Mouse (Mus musculus) heart, postnatal 4 days (tissue): ENCODE data around the gene Abl1. TPM values are rescaled to one million over a fixed set of nuclear protein-coding genes. Genes with fewer than 3 reads are reported as not detected.

Experiments
- DNase-seq: peaks from one replicate; pipeline ENCODE4 v3.0.0; 2021
- total RNA-seq, 2 experiments: library from RNA; stranded (reverse); gene quantifications; 2 replicates each; pipeline ENCODE4 v1.2.3; 2021

The Abl1 gene
- total RNA-seq, 2 experiments from 2014 or later = 80.1 to 90.6 TPM

GRCm38 (mm10) chr2:31745741-31746243, 57.6 kb downstream of the Abl1 start:
- no peak for DNase-seq

- no peak for DNase-seq
Measured at GRCm38 (mm10) chr2:31746835-31747234, 58.7 kb downstream of the Abl1 start.

GRCm38 (mm10) chr2:31749046-31749709, 61.0 kb downstream of the Abl1 start:
- peak; percentile 53 for DNase-seq

DNA sequence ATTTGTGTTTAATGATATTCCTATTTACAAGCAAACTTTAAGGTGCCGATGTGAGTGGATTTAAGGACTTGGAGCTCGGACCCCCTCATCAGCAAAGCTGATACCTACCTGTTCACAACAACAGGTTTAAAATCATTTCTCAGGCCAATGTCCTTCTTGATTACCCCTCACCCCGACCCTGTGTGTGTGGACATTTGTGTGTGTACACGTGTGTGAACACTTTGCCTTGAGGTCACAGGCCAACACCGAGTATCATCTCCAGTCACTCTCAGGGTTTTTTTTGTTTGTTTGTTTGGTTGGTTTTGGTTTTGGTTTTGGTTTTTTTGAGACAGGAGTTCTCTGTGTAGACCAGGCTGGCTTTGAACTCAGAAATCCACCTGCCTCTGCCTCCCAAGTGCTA, 62.0 kb downstream of the Abl1 start:
- DNase-seq = no peak

DNA sequence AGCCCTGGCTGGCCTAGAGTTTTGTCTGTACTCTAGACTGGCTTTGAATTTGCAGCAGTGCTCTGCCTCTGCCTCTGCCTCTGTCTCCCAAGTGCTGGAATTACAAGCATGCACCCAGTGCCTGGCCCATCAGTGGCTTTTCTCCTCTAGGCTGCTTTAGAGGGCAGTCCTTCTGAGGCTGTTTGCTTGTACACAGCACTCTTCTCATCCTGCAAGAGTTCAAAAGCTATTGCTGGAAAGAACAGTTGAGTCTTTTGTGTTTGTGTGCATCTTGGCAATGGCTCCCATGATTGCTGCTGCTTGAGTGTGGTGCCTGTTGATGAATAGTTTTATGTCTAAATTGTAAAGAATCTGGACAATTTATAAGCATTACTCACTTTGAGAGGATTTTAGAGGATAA, 69.3 kb downstream of the Abl1 start:
- no peak for DNase-seq

- no peak for DNase-seq
Measured at GRCm38 (mm10) chr2:31758966-31759365, 70.8 kb downstream of the Abl1 start.

GRCm38 (mm10) chr2:31759751-31760460, 71.7 kb downstream of the Abl1 start:
- peak; percentile 92 for DNase-seq

DNA sequence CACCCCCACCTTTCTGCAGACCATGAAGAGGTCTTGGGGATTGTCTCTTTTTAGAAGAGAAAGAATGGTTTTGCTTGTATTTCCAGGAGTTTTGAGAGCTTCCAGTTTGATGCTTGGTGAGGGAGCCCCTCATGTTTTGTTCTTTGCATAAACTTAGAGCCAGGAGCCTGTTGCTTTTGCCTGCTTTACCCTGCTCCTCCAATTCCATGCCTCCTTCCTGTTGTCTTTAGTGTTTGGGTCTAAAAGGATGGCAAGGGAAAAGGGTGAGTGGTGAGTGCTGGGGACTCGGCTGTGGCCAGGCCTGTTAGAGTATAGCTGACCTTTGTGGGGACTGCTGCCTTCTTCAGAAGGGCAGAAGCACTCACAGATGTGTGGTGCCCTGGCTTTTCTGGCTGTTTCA, 72.3 kb downstream of the Abl1 start:
- no peak for DNase-seq

DNA sequence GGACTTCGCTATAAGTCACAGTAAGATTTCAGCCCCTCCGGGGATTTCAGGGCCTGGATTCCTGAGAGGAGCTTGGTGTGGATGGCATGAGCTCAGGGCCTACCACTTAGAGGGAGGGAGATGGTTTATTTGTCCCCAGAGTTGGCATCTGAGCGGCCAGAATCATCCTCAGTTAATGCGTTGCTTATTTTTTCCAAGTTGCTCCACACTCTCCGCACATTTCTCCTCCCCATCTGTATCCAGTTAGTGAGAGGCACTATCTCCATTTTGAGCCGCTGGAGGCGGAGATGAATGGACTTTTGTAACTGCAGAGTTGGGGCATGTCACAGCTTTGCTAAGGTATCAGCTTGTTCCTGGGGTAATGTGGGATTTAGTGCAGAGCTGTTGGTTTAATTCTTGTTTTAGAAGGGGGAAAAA, 72.9 kb downstream of the Abl1 start:
- no peak for DNase-seq

GRCm38 (mm10) chr2:31761585-31761984, 73.4 kb downstream of the Abl1 start:
- DNase-seq = no peak

- DNase-seq = no peak
Measured at GRCm38 (mm10) chr2:31762155-31762554, 74.0 kb downstream of the Abl1 start.

DNA sequence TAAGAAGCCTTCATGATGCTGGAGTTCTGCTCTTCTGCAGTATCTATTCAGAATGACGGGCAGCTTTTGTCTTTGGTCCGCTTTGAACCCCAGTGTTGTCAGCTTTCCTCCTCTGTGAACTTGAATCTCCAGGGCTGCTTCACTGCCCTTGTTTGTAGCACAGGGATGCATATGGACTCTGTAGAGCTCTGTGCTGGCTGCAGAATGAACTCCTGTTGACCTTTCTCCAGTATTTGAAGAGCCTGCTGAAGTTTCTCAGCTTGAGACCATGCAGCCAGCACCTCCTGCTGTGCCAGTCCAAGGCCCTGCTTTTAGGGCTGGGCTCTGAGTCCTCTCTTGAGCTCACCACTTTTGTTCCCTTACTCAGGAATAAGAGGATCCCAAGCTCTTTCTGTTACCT, 74.7 kb downstream of the Abl1 start:
- no peak for DNase-seq

GRCm38 (mm10) chr2:31763271-31763670, 75.1 kb downstream of the Abl1 start:
- DNase-seq = no peak

- no peak for DNase-seq
Measured at GRCm38 (mm10) chr2:31767104-31767503, 78.9 kb downstream of the Abl1 start.

GRCm38 (mm10) chr2:31767815-31768214, 79.6 kb downstream of the Abl1 start:
- DNase-seq = no peak

GRCm38 (mm10) chr2:31769115-31769514, 80.9 kb downstream of the Abl1 start:
- DNase-seq = no peak

DNA sequence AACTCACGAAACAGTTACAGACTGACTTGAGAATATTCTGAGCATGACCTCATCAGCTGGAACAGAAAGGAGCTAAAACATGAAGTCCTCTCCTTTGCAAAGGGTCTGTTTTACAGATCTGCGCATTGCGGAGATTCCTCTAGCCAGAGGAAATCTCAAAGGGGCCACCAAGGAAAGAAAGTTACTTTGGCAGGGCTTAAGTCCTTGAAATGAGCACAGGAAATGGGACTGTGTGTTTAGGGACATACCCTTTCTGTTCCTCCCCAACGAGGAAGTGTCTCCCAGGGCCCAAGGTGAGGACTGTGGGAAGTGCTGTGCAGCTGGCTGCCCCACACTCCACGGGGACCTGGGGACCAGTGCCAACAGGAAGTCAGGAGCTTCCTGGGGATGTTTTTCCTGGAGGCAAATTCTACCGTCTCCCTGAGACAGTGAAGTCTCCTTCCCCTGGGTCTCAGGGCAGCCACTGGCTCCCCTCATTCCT, 81.5 kb downstream of the Abl1 start:
- peak; percentile 79 for DNase-seq

DNA sequence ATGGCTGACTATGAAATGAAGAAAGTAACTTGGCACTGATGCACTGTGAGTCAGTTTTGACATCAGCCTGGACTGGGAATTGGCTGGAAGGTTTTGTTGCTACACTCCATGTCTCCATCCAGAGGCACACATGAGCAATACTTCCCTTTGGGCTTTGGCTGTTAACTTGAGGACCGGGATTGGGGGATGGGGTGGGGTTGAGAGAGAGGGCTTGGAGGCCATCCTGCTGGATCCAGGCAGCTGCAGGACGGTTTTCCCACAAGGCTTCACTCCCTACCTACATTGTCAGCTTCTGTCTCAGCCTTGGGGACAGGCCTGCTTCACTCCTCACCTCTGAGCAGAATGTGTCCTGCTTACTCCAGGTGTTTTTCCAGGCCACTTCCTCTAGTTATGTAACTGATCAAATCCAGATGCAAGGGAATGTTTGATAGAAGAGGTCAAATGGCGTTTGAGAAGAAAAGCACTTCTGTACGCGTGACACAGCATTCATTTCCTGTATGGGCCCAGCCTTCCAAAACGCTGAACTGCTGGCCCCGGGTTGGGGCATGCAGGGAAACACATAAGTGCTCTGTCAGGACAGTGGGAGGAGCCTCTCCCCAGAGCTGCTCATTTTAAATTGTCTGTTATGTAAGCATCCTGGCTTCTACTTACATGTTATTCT, 82.7 kb downstream of the Abl1 start:
- DNase-seq = peak; percentile 80

- no peak for DNase-seq
Measured at GRCm38 (mm10) chr2:31776479-31776878, 88.3 kb downstream of the Abl1 start.

DNA sequence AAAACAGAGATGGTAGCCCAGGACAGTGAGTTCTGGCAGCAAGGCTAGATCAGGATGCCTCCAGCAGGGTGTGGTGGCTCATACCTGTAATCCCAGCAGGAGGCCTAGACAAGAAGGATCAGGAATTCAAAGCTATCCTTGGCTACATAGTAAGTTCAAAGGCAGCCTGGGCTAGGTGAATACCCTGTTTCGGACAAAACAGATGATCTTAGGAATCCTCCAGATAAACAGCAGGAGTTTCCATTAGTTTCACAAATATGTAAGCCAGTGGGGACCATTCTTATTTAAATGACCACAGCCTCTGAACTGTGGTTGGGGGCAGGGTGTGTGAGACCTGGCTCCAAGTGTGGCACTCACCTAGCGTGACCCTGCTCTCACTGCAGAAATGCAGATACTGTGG, 91.1 kb downstream of the Abl1 start:
- no peak for DNase-seq

DNA sequence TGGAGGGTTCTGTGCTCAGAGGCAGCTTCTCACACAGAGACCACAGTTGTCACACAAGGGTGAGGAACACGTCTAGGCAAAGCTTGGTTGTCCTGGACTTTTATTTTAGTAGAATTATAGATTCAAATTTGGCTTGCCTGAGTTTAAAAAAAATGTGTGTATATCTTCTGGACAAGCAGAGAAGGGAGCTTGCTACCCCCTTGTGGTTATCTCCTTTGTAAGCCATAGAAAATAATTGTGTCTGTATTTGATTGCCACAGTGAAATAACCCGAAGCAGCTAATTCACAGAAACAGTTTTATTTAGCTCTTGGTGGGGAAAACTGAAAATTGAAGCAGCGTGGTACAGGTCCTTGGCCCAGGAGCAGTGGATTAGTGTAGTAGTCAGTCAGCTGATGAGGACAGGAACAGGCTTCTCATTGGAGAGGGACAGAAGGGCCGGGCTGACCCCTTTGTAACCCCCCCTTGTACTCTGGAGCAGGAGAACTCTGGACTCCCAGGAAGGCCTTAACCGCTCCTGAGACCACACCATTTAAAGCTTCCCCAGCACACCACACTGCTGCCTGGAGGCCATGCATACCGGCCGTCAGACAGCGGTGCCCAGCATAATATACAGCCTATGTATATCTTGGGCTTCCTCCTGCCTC, 94.9 kb downstream of the Abl1 start:
- no peak for DNase-seq

GRCm38 (mm10) chr2:31785074-31785473, 96.9 kb downstream of the Abl1 start:
- peak; percentile 82 for DNase-seq

DNA sequence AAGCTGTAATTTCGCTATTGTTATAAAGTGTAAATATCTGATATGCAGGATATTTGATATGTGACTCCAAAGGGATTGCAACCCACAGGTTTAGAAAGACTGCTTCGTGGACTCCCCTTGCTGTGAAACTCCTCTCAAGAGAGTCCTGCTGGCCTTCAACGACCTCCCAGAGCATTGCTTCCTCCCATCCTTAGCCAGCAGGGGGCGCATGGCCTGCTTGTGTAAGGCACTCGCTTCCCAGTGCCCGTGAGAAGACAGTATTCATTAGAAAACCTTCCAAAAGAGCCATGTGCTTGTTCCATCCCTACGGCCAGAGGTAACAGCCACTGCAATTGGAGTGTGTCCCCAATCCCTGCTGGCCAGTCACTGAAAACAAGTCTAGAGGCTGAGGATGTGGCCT, 98.9 kb downstream of the Abl1 start:
- peak; percentile 87 for DNase-seq
